Mouse (Mus musculus): Measurements from ENCODE around the gene Izumo4.

- peak; percentile 21; the same call in 1 of the 2 replicates for TF ChIP-seq POLR2A (IDR thresholded peaks at IDR 0.05; ENCODE audit: low read depth, low read length)
- no peak for TF ChIP-seq CTCF (IDR thresholded peaks at IDR 0.05; ENCODE audit: extremely low read depth, insufficient read length, insufficient replicate concordance, low read depth, low read length)
These were observed 779 bp downstream of the Izumo4 start for GRCm38 (mm10) chr10:80702536-80703390.

Measured in small intestine, adult 2 months (tissue).